Mouse (Mus musculus) ZHBTc4 (cell line): Measurements from ENCODE around the gene Fam174b.

Experiments used
- DNase-seq: peaks from one replicate; pipeline ENCODE4 v3.0.0-alpha.2; 2011; ENCODE audit warnings: low read depth, low spot score

Gene Fam174b

GRCm38 (mm10) chr7:73813887-73814286 lies 73.8 kb downstream of the Fam174b start:
- DNase-seq: peak; percentile 35

DNA sequence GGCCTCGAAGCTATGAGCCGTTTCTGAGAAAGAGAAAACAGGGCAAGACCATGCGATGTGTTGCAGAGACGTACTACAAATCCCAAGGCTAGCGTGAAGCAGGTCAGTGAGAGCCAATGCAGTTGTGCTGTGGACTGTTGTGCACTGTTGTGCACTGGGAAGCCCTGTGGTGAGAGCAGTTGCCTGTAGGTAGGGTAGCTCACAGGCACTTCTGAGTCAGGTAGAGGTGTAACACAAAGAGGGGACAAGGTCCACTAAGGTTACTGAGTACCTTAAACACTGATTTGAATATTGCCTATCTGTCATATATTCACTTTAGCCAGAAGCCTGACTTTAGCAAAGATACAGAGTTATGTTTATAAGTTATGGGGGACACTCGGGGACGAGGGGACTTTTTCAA lies 74.4 kb downstream of the Fam174b start:
- no peak for DNase-seq

DNA sequence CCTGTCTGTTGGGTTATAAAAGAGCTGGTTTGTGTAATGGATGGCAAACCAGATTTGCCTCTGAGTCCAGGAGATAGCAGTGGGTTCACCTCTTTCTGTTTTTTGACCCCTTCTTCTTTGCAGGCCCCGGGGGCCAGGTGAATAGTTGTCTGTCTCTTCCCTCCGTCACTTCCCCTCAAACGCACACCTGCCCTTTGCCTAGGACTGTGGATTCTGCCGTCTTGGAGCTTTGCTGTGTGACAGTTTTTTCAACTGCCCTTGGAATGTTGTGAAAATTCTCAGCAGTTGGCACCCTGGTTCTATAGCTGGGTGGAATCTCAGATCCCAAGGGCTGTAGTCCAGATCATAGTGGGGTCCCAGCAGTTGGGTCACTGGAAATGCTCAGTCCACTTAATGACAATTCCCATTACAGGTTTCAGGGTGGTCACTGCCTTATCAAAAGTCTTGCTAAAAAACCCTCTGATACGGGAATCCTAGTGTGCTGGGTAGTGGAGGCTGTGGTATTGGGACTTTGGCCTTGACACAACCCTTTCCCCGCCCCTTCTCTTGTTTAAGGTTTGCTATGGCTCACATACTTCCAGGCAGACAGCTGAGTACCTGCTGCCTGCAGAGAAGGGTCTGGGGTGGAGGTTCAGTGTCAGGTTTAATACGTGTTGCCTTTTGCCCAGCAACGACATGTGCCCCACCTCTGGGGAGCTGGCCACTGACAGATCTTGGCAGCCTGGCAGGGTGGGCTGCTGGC lies 76.3 kb downstream of the Fam174b start:
- DNase-seq: no peak

GRCm38 (mm10) chr7:73819366-73819765 lies 79.3 kb downstream of the Fam174b start:
- DNase-seq: peak; percentile 77
